In the genomic region with DNA sequence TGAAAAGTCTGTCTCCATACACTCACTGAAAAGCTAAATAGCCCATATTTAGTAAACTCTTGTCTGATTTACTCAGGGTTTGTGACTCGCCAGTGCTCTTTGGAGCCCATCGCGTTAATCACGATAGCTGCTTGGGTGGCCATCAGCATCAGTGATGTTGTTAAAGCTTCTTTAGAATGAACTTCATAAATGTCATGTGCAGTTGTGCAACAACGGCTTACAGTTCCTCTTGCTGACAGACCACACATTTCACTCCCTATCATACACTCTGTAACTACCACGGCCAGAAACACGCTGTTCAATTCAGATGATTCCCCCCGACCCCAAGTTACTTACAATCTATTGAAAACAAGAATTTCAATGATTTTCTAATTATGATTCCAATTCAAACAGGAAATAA, we compare ENCODE assay signal across 16 mouse cellular contexts.
DNase-seq lines count a peak whose midpoint lies in the region; ATAC-seq lines count a peak whose summit lies in the region.
"Had no signal": no experiment of that assay in that cellular context is flagged by ENCODE, and none has a peak within 500 bp of the region (broad histone marks: within the 10 kb centered on the region; RNA-seq: fewer than 3 reads in every experiment).

No protein-coding gene starts in this region.

- DNase-seq in kidney, postnatal 4 days, result peak; percentile 15 to 33
- no peak for DNase-seq in kidney, postnatal 36 days
- no peak for DNase-seq in layer of hippocampus, postnatal 36 days
- no peak for DNase-seq in adrenal gland, adult 8-10 months
- DNase-seq: adrenal gland, postnatal 10 days; cerebellum, adult 11 months; cerebellum, adult 2 months; cerebellum, adult 9-11 months; cerebellum, postnatal 25 days; forebrain, postnatal 0 days; gastrocnemius, postnatal 36 days; heart, adult 11 months had no signal

- ATAC-seq in granulocyte monocyte progenitor cell, adult 5-6 weeks (replicated peaks; ENCODE audit: poor library complexity, severe bottlenecking), result peak; percentile 80
- peak; percentile 43 for ATAC-seq in megakaryocyte progenitor cell, adult 5-6 weeks (replicated peaks; ENCODE audit: poor library complexity)
- ATAC-seq: activated CD4-positive, CD25-positive, alpha-beta regulatory T cell, adult 4 months; forebrain, embryonic 14.5 days; forebrain, postnatal 0 days had no signal

Comparison
In these comparisons a context has a peak if more than half of its experiments do, and no peak if none do; other contexts are left out.
1. DNase-seq: peak in kidney, postnatal 4 days (2 of 2); none in kidney, postnatal 36 days (0 of 2), layer of hippocampus, postnatal 36 days (0 of 2) and adrenal gland, adult 8-10 months (single experiment).